Mouse (Mus musculus) ES-E14 (cell line): ENCODE measurements around the gene Aspdh.

Experiments used
- CHD2 ChIP-seq: IDR thresholded peaks from 2 replicates; pipeline ENCODE4 v1.6.1; 2014; ENCODE audit warnings: mild to moderate bottlenecking, low read depth, low read length, inconsistent platforms
- HCFC1 ChIP-seq: IDR thresholded peaks from 2 replicates; pipeline ENCODE4 v1.6.1; 2012; ENCODE audit warnings: low read length, inconsistent platforms, borderline replicate concordance; ENCODE audit not compliant: insufficient read depth
- MAFK ChIP-seq: IDR thresholded peaks from 2 replicates; pipeline ENCODE4 v1.6.1; 2014; ENCODE audit warnings: mild to moderate bottlenecking, low read depth, low read length, inconsistent platforms; ENCODE audit not compliant: insufficient read depth
- ZC3H11A ChIP-seq: IDR thresholded peaks from 2 replicates; pipeline ENCODE4 v1.6.1; 2012; ENCODE audit warnings: low read depth, mild to moderate bottlenecking, inconsistent platforms, low read length, borderline replicate concordance
- ZNF384 ChIP-seq: IDR thresholded peaks from 2 replicates; pipeline ENCODE4 v1.6.1; 2012; ENCODE audit warnings: low read depth, low read length, inconsistent platforms

GRCm38 (mm10) chr7:44432550-44432949, 32.6 kb upstream of the Aspdh start:
- TF ChIP-seq HCFC1 = no peak
- no peak for TF ChIP-seq CHD2
- no peak for TF ChIP-seq MAFK
- TF ChIP-seq ZNF384 = no peak
- no peak for TF ChIP-seq ZC3H11A
